Mouse (Mus musculus) R1 (cell line): ENCODE measurements at regions not wholly inside any gene's neighbourhood (a gene's known extent, or its start where the extent isn't known, plus 50 kb on each side); places are given as distances from the start of the nearest gene placed in this dataset.

Source experiments
- DNase-seq: peaks from one replicate; pipeline ENCODE4 v3.0.0-alpha.2; 2018; ENCODE audit warnings: low read depth, low spot score

GRCm38 (mm10) chr9:61707875-61708274, 206.5 kb downstream of the Rplp1 start:
- DNase-seq = no peak

GRCm38 (mm10) chr9:61707296-61707695, 207.0 kb downstream of the Rplp1 start:
- DNase-seq = no peak

GRCm38 (mm10) chr9:61706263-61706755, 208.0 kb downstream of the Rplp1 start:
- DNase-seq = no peak

- no peak for DNase-seq
These were observed 208.6 kb downstream of the Rplp1 start for GRCm38 (mm10) chr9:61705586-61706233.

GRCm38 (mm10) chr9:61703301-61703700, 211.0 kb downstream of the Rplp1 start:
- DNase-seq = no peak

- peak; percentile 43 for DNase-seq
These were observed 211.9 kb downstream of the Rplp1 start for GRCm38 (mm10) chr9:61702280-61702966.

GRCm38 (mm10) chr9:61700576-61700975, 213.8 kb downstream of the Rplp1 start:
- no peak for DNase-seq

- DNase-seq = no peak
These were observed 214.7 kb downstream of the Rplp1 start for GRCm38 (mm10) chr9:61699618-61700017.

GRCm38 (mm10) chr9:61697959-61698358, 216.4 kb downstream of the Rplp1 start:
- peak; percentile 79 for DNase-seq

GRCm38 (mm10) chr9:61696831-61697230, 217.5 kb downstream of the Rplp1 start:
- DNase-seq = no peak

GRCm38 (mm10) chr9:61695821-61696220, 218.5 kb downstream of the Rplp1 start:
- no peak for DNase-seq

- DNase-seq = no peak
These were observed 219.0 kb downstream of the Rplp1 start for GRCm38 (mm10) chr9:61695381-61695791.

- DNase-seq = no peak
These were observed 220.1 kb downstream of the Rplp1 start for GRCm38 (mm10) chr9:61694206-61694605.

- no peak for DNase-seq
These were observed 223.6 kb downstream of the Rplp1 start for GRCm38 (mm10) chr9:61690786-61691185.

- DNase-seq = no peak
These were observed 224.4 kb downstream of the Rplp1 start for GRCm38 (mm10) chr9:61689939-61690338.

- no peak for DNase-seq
These were observed 224.8 kb downstream of the Rplp1 start for GRCm38 (mm10) chr9:61689516-61689915.

- DNase-seq = no peak
These were observed 230.8 kb downstream of the Rplp1 start for GRCm38 (mm10) chr9:61683557-61683956.

- DNase-seq = no peak
These were observed 231.5 kb downstream of the Rplp1 start for GRCm38 (mm10) chr9:61682744-61683259.

GRCm38 (mm10) chr9:61682316-61682715, 232.0 kb downstream of the Rplp1 start:
- no peak for DNase-seq

- no peak for DNase-seq
These were observed 232.9 kb downstream of the Rplp1 start for GRCm38 (mm10) chr9:61681406-61681805.

- DNase-seq = no peak
These were observed 233.4 kb downstream of the Rplp1 start for GRCm38 (mm10) chr9:61680911-61681311.

- no peak for DNase-seq
These were observed 234.7 kb downstream of the Rplp1 start for GRCm38 (mm10) chr9:61679686-61680085.

GRCm38 (mm10) chr9:61677603-61678002, 236.7 kb downstream of the Rplp1 start:
- no peak for DNase-seq
